Mouse (Mus musculus): ENCODE results near the gene Olfr1255.

The Olfr1255 gene

GRCm38 (mm10) chr2:89811751-89812150 lies at the start of gene Olfr1255:
Gene Olfr1255 (plus strand): TSS chr2:89812051.
- DNase-seq (ENCODE audit: low spot score in 2 of 2): no peak

- DNase-seq (ENCODE audit: low spot score in 2 of 2): no peak
Measured at GRCm38 (mm10) chr2:89793519-89793918, 18.3 kb upstream of the Olfr1255 start, which contains the start of gene Olfr1254. Gene Olfr1254 (minus strand): TSS chr2:89793619.

GRCm38 (mm10) chr2:89799583-89799982 lies 12.3 kb upstream of the Olfr1255 start:
- no peak for DNase-seq (ENCODE audit: low spot score in 2 of 2)

DNA sequence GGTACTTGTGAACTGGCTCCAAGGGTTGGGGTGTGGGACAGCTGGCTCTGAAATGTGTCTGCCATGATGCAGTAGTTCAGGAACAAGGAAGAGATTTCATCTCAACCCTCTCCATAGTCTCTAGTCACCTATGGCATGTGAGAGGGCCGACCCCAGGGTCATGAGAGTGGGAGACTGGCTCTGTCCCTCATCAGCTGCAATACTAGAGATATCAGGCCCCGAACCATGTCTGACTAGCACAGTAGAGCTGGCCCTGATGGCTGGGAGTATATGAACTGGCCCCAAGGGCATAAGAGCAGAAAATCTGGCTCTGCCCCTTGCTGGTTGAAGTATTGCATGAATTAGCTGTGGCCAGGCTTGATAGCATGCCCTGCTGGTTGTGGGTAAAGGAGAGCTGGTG lies 1.1 kb upstream of the Olfr1255 start:
- DNase-seq (ENCODE audit: low spot score in 2 of 2): no peak

DNA sequence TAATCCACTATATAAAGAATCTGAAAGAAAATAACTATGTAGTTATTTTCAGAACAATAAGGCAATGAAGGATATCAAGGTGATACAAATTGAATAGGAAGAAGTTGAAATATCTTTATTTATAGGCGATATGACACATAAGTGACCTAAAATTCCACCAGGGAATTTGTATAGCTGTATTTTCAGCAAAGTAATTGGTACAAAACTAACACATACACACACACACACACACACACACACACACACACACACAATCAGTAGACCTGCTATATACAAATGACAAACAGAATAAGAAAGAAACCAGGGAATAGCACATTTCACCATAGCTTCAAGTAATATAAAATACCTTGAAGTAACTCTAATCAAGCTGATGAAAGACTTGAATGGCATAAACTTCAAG lies 8.4 kb downstream of the Olfr1255 start:
- DNase-seq (ENCODE audit: low spot score in 2 of 2): no peak

DNA sequence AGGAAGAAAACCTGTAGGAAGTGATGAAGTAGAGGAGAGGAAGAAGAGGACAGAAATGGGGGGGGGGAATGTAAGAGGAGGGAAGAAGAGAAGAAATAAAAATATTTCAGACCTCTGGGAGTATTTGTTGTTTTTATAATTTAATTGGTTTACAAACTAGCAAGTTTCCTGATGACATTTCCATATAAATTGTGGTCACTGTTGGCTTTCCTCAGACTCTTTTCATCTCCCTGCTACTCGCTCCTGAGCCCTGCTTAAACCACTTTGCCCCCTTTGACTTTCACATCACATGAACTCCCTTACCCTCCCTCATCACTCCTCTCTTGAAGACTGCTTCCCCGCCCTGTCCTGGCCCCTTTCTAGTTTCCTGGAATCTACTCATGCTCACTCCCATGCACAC lies 29.6 kb downstream of the Olfr1255 start, which contains the start of gene Olfr1256:
TSS of gene Olfr1256 (minus strand) at position 101 of the 400 bp plus-strand sequence.
- DNase-seq (ENCODE audit: low spot score in 2 of 2): no peak

DNA sequence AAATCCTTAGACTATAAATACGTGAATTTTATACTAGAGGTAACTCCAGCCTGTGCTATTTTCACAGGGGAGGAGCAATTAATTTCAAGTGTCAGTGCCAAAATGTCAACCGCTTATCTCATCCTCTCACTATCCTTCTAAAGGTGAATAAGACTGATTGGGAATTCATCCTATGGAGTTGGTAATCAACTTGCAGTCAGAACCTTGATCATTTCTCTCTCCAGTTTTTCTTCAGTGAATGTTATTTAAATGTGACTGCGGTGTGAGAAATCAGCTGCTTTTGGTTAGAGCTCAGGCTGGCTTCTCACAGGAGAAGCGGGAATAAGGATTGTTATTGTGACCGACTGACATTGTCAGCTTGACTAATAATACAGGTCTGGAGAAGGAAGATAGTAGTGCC lies 36.3 kb downstream of the Olfr1255 start, which contains the start of gene Olfr48:
TSS of gene Olfr48 (minus strand) at position 101 of the 400 bp plus-strand sequence.
- DNase-seq (ENCODE audit: low spot score in 2 of 2): no peak

DNA sequence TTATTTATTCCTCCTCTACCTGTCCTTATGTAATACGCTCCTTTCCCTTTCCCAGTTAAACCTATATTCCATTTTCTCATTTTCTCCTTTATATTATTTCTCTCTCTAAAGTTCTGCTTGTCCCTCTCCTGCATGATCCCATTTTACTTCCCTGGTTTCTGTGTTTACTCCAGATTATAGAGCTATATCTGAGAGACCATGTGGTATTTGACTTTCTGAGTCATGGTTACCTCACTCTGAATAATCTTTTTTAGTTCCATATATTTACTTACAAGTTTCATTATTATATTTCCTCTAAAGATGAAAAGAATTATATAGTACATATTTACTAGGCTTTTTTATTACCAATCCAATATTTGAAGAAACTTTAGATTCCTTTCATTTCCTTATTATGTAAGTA lies 37.4 kb downstream of the Olfr1255 start:
- DNase-seq (ENCODE audit: low spot score in 2 of 2): no peak
